8 mouse cellular contexts compared by ENCODE assay signal in genomic region chr7:49882288-49882687, GRCm38 (mm10). TPM values are rescaled to one million over a fixed set of nuclear protein-coding genes. Genes with fewer than 3 reads are reported as not detected.
DNase-seq lines count a peak whose midpoint lies in the region; ATAC-seq and TF ChIP-seq lines count a peak whose summit lies in the region.

No protein-coding gene starts in this region.

- no peaks in the 10 kb centered on the region for H3K27me3 ChIP-seq in embryonic facial prominence, embryonic 13.5 days
- peaks cover 9% of the 10 kb centered on the region; the same call in 1 of the 2 replicates for H3K27me3 ChIP-seq in embryonic facial prominence, embryonic 10.5 days (replicated peaks; ENCODE audit: low read depth, poor library complexity, severe bottlenecking)
- no peaks in the 10 kb centered on the region for H3K27me3 ChIP-seq in liver, postnatal 0 days (ENCODE audit: insufficient read depth, low read length)

- no peak overlapping the region for H3K27ac ChIP-seq in embryonic facial prominence, embryonic 13.5 days
- no peak overlapping the region for H3K27ac ChIP-seq in embryonic facial prominence, embryonic 10.5 days (replicated peaks)
- no peak overlapping the region for H3K27ac ChIP-seq in liver, postnatal 0 days (ENCODE audit: low read depth)

- no peak for TF ChIP-seq CTCF in liver, postnatal 0 days (IDR thresholded peaks at IDR 0.05; ENCODE audit: low read depth)

- no peaks in the 10 kb centered on the region for H3K9me3 ChIP-seq in embryonic facial prominence, embryonic 13.5 days
- no peaks in the 10 kb centered on the region for H3K9me3 ChIP-seq in embryonic facial prominence, embryonic 10.5 days
- no peaks in the 10 kb centered on the region for H3K9me3 ChIP-seq in liver, postnatal 0 days (ENCODE audit: low read length)

- H3K9ac ChIP-seq in embryonic facial prominence, embryonic 13.5 days: no peak overlapping the region
- H3K9ac ChIP-seq in liver, postnatal 0 days (replicated peaks): no peak overlapping the region

- no peak overlapping the region for H3K4me3 ChIP-seq in embryonic facial prominence, embryonic 13.5 days
- H3K4me3 ChIP-seq in embryonic facial prominence, embryonic 10.5 days: no peak overlapping the region
- no peak overlapping the region for H3K4me3 ChIP-seq in liver, postnatal 0 days (ENCODE audit: low read depth, low read length)

- peaks cover 11% of the 10 kb centered on the region for H3K4me1 ChIP-seq in embryonic facial prominence, embryonic 13.5 days
- H3K4me1 ChIP-seq in embryonic facial prominence, embryonic 10.5 days: peaks cover 15% of the 10 kb centered on the region
- no peaks in the 10 kb centered on the region for H3K4me1 ChIP-seq in liver, postnatal 0 days (ENCODE audit: insufficient read depth)

- no peak for TF ChIP-seq EP300 in liver, postnatal 0 days (IDR thresholded peaks at IDR 0.05; ENCODE audit: low read depth)

- 0 out of 2 replicates have a peak overlapping the region, but pooled peaks have one; percentile 16 for H3K4me2 ChIP-seq in embryonic facial prominence, embryonic 13.5 days
- H3K4me2 ChIP-seq in liver, postnatal 0 days (ENCODE audit: low read depth, low read length): no peak overlapping the region

- WGBS in embryonic facial prominence, embryonic 13.5 days: 15% methylated on average over 4 of the region's 4 CpGs
- WGBS in embryonic facial prominence, embryonic 10.5 days: 37% methylated on average over 4 of the region's 4 CpGs
- WGBS in liver, postnatal 0 days (ENCODE audit: insufficient replicate concordance): 28% methylated on average over 4 of the region's 4 CpGs

- ATAC-seq in embryonic facial prominence, embryonic 13.5 days (ENCODE audit: insufficient number of reproducible peaks, insufficient read depth, low FRiP score, low TSS enrichment, low read depth): no peak
- no peak for ATAC-seq in liver, postnatal 0 days
- ATAC-seq in activated CD4-positive, CD25-positive, alpha-beta regulatory T cell, adult 4 months: no peak

- H3K36me3 ChIP-seq in embryonic facial prominence, embryonic 13.5 days: no peaks in the 10 kb centered on the region
- H3K36me3 ChIP-seq in embryonic facial prominence, embryonic 10.5 days (replicated peaks): no peaks in the 10 kb centered on the region
- H3K36me3 ChIP-seq in liver, postnatal 0 days (replicated peaks; ENCODE audit: insufficient read depth, low read length): no peaks in the 10 kb centered on the region

- DNase-seq in embryonic facial prominence, embryonic 10.5 days (ENCODE audit: low spot score): no peak
- peak; percentile 75 for DNase-seq in NIH3T3 (ENCODE audit: low read depth)
- DNase-seq in kidney, adult 11 months: peak; percentile 79
- peak; percentile 52 for DNase-seq in lung, postnatal 14 days
- DNase-seq in retina, embryonic 14.5 days (ENCODE audit: low spot score): no peak
- DNase-seq in liver, postnatal 0 days: no peak

RNA-seq across cellular contexts. Expression of gene Slc6a5, which starts 27.7 kb away (rescaled TPM):
- polyA plus RNA-seq in embryonic facial prominence, embryonic 13.5 days (2015; fragmentation: Nextera tagmentation; extraction: Ambion mirVana): 0.20 TPM in 1 of 2 replicates, not detected in the other
- polyA plus RNA-seq in embryonic facial prominence, embryonic 10.5 days (2016; fragmentation: Nextera tagmentation; extraction: Ambion mirVana): 0.04 and 0.09 TPM in 2 replicates
- not detected in 2 replicates for polyA plus RNA-seq in liver, postnatal 0 days (2015; fragmentation: Nextera tagmentation; extraction: Ambion mirVana)
- not detected for polyA plus RNA-seq in activated CD4-positive, CD25-positive, alpha-beta regulatory T cell, adult 4 months (2017; shearing (Covaris generic))

Comparison
In these comparisons a context has a peak if more than half of its experiments do, and no peak if none do; other contexts are left out.
1. DNase-seq: peak in NIH3T3 (single experiment), kidney, adult 11 months (single experiment) and lung, postnatal 14 days (single experiment); none in embryonic facial prominence, embryonic 10.5 days (single experiment), retina, embryonic 14.5 days (single experiment) and liver, postnatal 0 days (single experiment).